Mouse (Mus musculus) megakaryocyte, embryonic 14.5 days (primary cell): ENCODE measurements around the gene Abl2.

Experiments
- FLI1 ChIP-seq: IDR thresholded peaks from 2 replicates; pipeline ENCODE4 v1.6.1; 2012; ENCODE audit warnings: low read length, inconsistent platforms, mixed read lengths
- GATA1 ChIP-seq: IDR thresholded peaks from 3 replicates; pipeline ENCODE4 v1.6.1; 2012; ENCODE audit warnings: mixed read lengths, low read length, inconsistent platforms, borderline replicate concordance

DNA sequence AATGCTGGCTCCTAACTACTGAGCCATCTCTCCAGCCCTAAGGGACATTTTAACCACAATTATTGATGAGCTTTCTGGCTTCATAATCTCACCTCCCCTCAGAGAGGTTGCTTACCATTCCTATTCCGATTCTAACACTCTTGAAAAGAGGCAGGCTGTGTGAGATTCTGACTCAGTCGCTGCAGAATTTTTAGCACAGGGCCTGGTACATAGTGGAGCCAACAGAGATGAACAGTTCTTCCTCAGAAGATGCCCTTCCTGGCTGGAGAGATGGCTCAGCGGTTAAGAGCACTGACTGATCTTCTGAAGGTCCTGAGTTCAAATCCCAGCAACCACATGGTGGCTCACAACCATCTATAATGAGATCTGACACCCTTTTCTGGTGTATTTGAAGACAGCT is 113.3 kb downstream of the Abl2 start:
- TF ChIP-seq GATA1 (no peak), FLI1 (no peak)
